Mouse (Mus musculus): ENCODE results near the gene Bicdl2. TPM values are rescaled to one million over a fixed set of nuclear protein-coding genes. Genes with fewer than 3 reads are reported as not detected.

Gene Bicdl2
- 0.58 and 0.99 TPM in 2 replicates for polyA plus RNA-seq (2015; fragmentation: Nextera tagmentation; extraction: Ambion mirVana)

DNA sequence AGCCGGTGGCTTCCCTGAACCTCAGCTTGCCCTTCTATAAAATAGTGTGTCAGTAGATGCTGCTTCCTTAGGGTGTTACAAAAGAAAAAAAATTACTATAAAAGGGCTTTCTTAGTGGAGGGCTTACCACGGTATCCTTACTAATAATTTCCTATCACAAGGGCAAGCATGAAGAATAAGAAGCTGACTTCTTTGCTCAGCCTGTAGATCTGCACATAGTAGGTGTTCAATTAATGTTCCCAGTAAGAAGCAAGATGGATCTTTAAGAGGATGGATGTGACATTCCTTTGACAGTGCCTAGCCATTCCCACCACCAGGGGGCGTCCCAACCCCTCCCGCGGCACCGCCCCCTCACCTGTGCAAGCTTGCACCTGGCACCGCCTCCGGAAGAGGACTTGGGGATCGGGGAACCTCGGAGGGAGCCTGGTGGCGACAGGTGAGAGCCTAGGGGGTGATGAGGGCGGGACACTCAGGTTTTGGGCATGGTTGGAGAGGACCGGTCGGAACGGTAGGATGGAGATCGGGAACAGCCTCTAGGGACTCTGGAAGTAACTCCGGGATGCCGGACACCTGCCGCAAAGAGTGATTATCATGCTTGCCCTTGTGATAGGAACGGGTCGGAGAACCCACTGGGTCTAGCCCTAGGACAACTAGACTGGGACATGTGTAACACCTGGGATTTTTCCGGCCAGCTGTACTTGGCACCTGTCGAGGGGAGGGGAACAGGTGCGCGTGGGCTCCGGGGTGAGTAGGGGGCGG is at the start of gene Bicdl2:
Bicdl2 (plus strand) TSS at position 390 of the 759 bp plus-strand sequence.
- peak; percentile 26 for DNase-seq (ENCODE audit: low spot score)

DNA sequence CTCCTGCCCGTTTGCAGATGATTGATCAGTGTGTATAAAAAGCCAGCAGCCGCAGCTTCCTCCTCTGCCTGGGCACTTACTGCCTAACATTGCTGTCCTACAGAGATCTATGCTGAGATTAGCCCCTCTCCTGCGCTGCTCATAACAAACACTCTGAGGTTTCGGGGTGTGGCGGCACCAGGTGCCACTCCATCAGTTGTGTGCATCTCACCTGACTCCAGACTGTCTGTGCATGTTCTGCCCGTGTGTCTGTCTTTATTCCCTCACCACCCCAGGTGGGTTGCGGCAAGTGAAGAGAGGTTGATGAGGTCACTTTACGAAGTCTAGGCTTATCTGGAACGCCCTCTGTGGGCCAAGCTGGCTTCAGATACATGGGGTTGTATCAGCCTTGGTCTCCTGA is 43.2 kb upstream of the Bicdl2 start:
- peak; percentile 21 for DNase-seq (ENCODE audit: low spot score)

DNA sequence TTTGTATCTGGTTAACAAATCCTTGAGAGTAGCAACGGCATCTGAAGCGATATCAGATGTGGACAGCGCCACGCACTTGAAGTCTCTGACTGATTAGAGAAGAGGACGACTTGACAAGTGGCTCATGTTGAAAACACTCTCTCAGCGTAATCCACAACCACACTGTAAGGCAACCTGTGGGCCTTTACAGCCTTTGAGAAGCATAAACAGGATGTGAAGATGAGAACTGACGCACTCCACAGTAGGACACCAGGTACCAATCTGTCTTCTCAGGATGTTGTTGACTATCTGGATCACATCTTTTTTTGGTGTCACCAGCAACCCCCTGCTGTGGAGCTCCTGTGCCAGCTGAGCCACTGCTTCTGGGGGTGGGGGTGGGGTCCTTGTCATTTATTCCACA is 40.0 kb upstream of the Bicdl2 start:
- peak; percentile 65 for DNase-seq (ENCODE audit: low spot score)

DNA sequence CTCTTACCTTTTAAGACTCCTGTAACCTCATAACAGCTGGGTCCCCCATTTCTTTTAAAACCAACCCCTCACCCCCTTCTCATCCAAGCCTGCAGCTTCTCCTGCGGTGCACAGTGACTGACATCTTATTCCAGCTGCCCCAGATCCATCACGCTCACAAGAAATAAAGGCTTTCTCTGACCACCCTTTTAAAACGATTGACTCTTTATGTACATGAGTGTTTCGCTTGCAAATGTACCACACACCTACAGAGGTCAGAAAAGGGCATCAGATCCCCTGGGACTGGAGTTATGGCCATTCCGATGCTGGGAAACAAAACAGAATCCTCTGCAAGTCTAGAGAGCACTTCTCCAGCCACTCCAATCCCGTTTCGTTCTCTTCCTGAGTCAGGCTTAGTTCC is 32.5 kb upstream of the Bicdl2 start:
- DNase-seq (ENCODE audit: low spot score) = no peak

DNA sequence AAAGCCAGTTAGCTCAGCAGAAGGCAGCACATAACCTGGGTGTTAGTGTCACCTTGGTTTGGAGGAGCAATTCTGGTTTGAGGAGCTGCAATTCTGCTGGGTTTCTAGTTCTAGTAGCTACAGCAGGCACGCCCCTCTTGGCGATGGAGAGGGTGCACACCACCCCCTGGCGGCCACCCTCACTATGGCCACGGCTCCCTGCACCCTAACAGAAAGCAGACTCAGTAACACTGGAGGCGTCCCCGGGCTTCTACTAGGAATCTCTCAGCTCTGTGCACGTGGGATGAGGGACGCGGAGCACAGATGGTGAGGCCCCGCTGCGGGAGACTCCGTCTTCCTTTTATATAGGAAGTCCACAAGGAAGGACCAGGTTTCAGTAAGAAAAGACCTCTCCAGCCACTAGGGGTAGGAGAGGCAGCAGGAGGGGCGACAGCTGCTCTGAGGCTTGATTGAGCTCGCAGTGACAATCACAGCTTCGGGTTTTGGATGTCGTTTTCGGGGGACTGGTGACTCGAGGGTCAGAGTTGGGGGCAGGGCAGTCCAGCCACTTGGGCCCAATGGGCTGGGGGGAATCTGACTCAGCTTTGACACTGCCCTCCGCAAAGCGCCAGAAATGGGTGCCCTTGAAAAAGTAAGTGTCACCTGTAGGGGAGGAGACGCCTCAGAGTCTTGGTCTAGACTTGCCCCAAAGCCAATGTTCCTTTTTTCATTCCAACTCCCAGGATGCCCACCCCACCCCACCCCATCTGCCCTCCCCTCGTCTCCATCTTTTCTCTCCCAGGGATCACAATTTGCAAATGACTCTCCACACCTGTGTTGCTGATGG is 29.9 kb upstream of the Bicdl2 start:
- DNase-seq (ENCODE audit: low spot score) = peak; percentile 69

DNA sequence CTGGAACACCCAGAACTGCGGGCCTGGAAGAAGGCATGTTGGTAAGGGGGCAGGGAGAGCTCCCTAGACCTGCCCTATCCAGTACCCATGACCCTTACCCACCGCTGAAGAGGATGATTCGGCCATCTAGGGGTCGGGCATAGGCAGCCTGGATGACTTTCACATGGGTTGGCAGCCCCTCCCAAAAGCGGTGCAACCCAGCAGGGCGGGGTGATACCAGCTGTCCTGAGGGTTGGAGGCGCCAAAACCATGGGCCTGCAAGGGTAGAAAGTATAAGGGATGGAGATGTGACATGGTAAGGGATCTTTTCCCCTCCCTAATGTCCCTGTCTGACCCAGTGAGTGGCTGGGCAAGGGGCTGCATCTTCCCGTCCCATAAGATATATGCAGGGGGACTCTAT is 29.1 kb upstream of the Bicdl2 start:
- no peak for DNase-seq (ENCODE audit: low spot score)

DNA sequence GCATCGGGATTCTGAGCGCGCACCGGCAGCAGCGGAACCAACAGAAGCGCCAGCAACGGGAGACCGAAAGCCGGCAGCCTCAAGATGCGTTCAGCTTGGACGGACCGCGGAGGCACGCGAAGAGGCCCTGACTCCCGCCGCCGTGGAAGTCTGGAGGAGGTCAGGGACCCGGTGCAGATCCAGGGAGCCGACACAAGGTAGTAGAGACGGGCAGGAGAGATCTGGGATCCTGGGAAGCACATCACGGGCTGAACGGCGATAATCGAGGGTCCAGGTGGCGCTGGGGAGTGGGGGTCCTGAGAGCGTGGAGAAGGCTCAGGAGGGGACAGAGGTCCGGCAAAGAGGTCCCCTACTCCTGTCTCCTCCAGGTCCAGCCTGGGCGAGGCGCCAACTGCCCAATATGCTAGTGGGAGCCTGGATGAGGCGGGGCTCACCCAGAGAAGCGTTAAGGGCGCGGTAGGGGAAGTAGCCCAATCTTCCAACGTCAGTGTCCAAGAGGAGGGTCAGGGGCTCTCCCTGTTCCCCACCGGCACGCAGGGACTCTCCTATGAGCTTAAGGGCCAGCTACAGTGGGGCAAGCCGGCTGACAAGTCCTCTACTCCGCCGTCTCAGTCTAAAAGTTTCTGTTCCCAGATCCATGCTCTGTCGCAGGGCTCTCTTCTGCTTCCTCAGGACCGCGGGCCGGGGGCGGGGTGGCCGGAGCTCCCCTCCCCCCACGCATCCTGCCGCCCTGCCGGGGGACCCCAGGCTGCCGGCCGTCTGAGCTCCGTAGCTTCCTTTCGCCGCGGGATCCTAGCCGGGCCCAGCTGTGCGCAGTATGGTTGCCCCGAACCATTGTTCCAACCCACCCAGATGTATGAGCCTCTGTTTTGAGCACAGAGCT is 15.5 kb upstream of the Bicdl2 start, which contains the start of gene Mmp25:
Mmp25 (minus strand) TSS at position 665 of the 883 bp plus-strand sequence.
- DNase-seq (ENCODE audit: low spot score) = no peak

DNA sequence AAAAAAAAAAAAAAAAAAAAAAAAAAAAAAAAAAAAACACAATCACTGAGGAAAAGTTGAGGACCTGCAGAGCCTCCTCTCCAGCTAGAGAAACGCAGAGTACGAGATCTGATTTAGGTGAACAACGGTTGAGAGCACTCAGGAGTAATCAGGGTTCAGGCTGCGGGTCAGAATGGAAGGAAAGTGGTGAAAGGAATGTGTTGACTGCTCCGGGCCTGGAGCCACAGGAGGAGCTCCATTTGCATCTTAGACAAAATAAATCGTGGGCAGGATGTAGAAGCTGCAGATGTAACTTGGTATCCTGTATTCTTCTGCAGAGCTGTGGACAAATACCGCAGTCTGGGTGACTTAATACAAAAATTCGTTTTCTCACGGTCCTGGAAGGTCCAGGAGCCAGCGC is 14.4 kb upstream of the Bicdl2 start:
- no peak for DNase-seq (ENCODE audit: low spot score)

DNA sequence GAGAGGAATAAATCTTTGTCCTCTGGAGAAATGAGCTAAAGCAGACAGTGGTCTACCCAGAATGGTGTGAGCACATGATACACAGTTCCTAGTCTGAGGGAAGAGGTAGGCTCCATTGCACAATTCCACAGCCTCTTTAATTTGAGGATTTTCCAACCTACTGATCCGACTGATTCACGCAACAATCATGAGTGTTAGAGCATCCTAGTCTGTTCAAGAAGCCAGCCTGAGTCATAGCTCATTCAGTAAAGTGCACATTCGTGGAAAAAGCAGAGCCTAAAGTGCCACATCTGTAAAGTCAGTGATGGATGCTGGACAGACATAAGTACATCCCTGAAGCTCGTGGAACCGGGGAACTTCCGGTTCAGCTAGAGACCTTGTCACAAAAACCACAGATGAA is 8.9 kb upstream of the Bicdl2 start:
- DNase-seq (ENCODE audit: low spot score) = no peak

DNA sequence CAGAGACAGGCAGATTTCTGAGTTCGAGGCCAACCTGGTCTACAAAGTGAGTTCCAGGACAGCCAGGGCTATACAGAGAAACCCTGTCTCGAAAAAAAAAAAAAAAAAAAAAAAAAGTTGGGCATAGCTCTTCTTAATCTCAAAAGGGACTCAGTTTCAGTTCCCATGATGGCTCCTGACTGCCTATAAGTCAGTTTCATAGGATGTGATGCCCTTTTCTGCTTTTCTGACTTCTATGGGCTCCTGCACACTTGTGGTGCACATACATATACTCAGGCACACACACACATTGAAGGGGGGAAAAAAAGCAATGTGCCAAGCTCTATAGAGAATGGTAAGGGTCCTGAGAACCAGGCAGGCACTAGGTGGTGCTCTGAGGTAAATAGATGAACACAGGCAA is 7.0 kb upstream of the Bicdl2 start:
- DNase-seq (ENCODE audit: low spot score) = no peak

DNA sequence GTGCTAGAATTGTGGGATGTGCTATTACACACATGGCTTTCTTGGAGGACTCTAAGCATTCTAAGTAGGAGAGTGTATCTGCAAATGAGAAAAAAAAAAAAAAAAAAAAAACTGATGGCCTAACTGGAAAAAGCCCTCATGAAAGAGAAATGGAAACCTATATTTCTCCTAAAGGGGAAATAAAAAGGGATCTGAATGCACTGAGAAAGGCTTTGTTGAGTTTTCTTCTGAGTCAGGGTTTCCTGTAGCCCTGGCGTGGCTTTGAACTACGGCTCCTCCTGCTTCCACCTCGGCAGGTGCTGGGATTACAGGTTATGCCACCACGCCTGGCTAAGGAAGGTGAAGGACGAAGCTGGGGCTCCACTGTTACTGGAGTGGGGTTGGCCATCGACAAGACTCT is 6.3 kb upstream of the Bicdl2 start:
- DNase-seq (ENCODE audit: low spot score) = no peak

DNA sequence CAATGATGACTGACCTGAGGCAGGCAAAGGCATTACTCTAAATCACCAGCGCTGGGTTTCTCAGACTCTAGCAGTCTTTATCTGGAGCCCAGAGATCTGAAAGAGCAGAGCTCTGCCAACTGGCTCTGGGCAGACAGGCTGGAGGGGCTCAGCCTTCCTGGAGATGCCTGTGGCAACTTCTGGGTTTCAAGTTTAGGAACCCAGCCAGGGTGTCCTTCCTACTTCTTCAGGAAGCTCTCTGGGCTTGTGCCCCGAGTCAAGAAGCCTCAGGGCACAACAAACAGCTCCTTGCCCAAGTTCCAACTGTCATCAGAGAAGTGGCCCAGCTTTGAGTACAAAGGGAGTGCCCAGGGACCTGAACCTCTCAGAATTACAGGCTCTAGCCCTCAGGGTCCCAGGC is 5.9 kb upstream of the Bicdl2 start:
- DNase-seq (ENCODE audit: low spot score) = no peak

DNA sequence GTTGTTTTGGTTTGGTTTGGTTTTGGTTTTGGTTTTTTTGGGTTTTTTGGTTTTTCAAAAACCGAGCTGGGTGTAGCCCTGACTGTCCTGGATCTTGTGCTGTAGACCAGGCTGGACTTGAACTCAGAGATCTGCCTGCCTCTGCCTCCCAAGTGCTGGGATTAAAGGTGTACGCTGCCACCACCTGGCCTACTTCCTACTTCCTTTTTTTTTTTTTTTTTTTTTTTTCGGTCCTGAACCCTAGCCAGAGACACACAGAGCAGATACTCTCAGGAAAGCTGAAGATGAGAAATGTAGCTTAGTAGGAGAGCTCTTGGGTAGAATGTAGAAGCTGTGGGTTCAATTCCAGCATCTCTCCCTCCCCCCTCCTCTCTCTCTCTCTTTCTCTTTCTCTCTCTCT is 1.9 kb upstream of the Bicdl2 start:
- no peak for DNase-seq (ENCODE audit: low spot score)

DNA sequence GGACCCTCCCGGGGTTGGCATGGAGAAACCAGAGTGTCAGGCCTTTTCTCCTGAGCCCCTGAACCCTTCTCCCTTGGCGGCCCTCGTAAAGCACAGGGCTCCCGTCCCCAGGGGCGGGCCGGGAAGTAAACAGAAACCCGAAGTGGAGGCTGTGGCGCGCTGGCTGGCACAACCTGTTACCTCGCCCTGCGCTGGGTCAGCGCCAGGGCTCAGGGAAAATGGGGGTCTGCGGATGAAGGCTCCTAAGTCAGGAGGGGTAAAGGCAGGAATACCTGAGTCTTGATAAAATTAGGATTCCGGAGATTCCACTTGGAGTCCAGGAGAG is 532 bp downstream of the Bicdl2 start:
- no peak for DNase-seq (ENCODE audit: low spot score)

DNA sequence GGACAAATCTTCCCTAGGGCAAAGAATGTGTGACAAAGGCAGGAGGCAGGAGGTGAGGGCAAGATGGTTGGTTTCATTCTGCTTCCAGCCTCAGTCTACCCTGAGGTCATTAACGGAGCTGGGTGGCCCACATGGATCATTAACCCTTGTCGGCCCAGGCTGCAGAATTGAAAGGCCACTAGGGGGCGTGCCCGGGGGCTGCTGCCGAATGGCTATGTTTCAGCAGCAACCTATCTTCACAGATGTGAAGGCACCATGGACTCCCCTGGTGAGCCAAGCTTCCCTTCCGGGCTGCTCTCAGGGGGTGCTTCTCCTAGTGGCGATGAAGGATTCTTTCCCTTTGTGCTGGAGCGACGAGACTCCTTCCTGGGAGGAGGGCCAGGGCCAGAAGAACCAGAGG is 1.2 kb downstream of the Bicdl2 start:
- peak; percentile 30 for DNase-seq (ENCODE audit: low spot score)

DNA sequence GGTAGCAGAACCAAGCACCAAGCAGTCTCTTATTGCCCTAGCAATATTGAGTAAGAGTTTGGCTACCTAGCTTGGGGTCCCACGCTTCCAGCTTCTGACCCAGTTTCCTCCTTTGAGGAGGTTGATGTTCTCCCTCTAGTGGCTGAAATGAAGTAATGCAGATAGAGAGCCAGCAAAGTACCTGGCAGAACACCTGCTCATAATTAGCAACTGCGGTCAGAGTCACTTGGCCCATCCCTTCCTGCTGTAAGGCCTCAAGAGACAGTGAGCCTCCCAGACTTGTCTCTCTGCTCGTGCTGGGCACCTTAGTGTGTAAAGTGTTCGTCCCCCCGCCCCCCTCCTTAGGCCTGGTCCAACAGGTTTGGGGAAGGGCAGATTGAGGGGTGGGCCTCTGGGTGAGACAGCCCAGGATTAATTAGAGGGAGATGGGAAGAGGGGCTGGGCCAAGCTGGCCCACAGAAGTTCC is 4.3 kb downstream of the Bicdl2 start:
- peak; percentile 71 for DNase-seq (ENCODE audit: low spot score)

DNA sequence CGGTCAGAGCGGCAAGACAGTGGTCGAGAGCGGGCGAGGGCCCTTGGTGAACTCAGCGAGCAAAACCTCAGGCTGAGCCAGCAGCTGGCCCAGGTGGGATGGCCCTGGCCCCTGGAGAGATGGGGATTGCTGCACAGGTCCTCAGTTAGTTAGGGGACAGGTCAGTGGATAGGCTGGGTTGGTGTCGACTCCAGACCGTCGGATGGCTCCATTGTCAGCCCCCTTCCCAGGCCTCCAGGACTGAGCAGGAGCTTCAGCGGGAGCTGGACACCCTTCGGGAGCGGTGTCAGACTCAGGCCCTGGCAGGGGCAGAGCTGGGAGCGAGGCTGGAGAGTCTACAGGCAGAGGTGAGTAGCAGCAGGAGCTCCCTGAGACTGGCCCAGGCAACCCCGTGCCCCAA is 5.2 kb downstream of the Bicdl2 start:
- no peak for DNase-seq (ENCODE audit: low spot score)

DNA sequence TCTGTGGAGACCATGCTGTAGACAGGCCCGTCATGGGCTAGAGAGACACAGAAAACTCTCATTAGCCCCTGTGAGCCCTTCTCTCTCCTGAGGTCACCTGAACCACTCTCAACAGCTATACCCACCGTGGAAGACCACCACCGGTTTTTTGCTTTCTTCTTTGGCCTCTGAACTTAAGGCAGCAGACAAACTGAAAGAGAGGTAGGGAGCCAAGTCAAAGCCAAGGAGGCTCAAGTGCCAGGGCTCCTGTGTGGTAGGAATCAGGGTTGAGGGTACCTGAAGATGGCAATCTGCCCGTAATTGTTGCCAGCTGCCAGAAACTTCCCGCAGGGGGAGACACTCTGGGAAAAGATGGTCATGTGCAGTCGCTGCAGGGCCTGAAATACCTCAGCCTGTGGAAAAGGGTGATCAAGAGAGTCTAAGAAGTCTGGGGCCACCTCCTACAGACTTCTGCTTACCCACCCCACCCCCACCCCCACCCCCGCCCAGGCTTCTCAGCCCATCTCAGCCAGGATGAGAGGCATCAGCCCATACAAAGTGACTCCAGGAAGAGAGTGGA is 10.3 kb downstream of the Bicdl2 start:
- DNase-seq (ENCODE audit: low spot score) = no peak

DNA sequence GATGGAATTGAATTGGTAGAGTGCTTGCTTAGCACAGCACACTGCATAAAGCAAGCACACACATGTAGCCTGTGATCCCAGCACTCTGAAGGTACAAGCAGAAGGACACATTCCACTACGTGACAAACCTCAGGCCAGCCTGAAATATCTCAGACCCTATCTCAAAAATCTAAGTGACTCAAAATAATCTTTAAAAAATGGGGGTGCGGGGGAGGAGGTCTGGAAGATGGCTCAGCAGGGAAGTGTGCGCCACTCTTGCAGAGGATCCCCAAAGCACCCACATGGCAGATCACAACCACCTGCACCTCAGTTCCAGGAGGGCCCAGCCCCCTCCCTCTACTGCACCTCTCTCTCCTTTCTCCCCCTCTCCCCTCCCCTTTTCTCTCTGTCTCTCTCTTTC is 11.2 kb downstream of the Bicdl2 start:
- DNase-seq (ENCODE audit: low spot score) = no peak

DNA sequence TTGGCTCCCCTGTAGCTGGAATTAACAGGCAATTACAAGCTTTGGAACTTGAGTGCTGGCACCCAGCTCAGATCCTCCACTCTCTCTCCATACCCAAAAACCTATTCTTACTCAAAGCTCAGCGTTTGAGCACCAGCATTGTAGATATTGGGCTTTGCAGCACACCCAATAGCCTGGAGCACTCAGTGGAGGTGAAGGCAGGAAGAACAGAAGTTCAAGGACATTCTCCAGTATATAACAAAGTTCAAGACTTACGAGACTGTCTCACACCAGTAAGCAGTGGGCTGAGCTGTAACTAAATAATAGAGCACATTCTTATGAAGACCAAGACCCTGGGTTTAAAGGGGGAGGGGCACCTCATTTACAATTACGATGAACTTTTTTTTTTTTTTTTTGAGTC is 12.5 kb downstream of the Bicdl2 start:
- no peak for DNase-seq (ENCODE audit: low spot score)

DNA sequence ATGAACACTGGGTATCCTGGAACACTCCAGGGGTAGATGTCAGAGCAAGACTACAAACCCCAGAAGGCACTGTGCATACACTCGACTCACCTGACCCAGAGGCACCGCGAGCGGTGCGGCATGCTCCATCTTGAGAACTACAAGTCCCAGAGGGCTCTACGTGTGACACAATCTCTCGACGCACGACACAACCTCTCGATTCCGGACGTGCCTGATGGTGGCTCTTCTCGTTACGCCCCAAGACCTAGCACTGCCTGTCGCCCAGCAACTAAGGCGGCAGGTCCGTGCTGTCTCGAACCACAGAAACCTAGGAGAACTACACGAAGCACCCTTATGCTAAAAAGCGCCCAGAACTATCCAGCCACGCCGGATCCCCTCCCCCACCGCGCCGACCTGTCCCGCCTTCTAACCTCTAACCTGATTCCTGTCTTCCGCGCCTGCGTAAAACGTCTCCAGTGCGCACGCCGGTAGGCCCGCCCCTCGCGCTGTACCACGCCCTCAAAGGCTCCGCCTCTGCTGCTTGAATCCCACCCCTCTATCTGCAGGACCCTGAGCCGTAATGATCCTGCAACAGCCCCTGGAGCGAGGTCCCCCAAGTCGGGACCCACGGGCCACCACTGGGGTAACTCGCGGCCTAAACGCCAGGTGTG is 13.2 kb downstream of the Bicdl2 start, which contains the start of the genes Hcfc1r1 and Thoc6:
Hcfc1r1 (plus strand) TSS at position 173 of the 650 bp plus-strand sequence.
Thoc6 (minus strand) TSS at position 459 of the 650 bp plus-strand sequence.
- peak; percentile 96 for DNase-seq (ENCODE audit: low spot score)
